Comparison of ENCODE assay signal across 21 mouse cellular contexts in the genomic region with DNA sequence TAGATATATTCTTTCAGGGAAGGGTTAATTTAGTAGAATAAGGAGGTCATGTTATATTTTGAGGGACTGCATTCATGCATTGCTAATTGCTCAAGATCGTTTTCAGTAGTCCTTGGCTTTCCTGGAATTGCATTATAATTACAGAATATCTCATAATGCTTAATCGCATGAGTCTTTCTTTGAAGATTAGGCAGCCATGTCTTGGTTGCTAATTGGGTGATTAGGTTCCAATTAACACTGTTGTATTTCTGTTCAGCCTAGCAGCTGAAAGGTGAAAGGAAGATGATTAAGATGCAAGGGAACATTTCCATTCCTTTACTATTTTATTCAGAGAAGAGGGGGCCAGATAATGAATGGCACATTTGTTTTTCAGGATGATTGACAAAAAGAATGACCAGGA.
"Had no signal": no experiment of that assay in that cellular context is flagged by ENCODE, and none has a peak within 500 bp of the region (broad histone marks: within the 10 kb centered on the region; RNA-seq: fewer than 3 reads in every experiment).

No protein-coding gene starts in this region.

- H3K9me3 ChIP-seq: limb, embryonic 12.5 days; limb, embryonic 15.5 days; megakaryocyte, embryonic 14.5 days; midbrain, embryonic 10.5 days; midbrain, embryonic 15.5 days; neural tube, embryonic 13.5 days had no signal

- ATAC-seq: liver, postnatal 0 days; midbrain, embryonic 15.5 days had no signal

- H3K4me3 ChIP-seq: limb, embryonic 12.5 days; limb, embryonic 15.5 days; megakaryocyte, embryonic 14.5 days; midbrain, embryonic 10.5 days; midbrain, embryonic 15.5 days; myocyte; neural tube, embryonic 13.5 days had no signal

- H3K9ac ChIP-seq: limb, embryonic 12.5 days; limb, embryonic 15.5 days; liver, embryonic 14.5 days; liver, postnatal 0 days; lung, embryonic 14.5 days; midbrain, embryonic 15.5 days; neural tube, embryonic 13.5 days had no signal

- H3K4me1 ChIP-seq: limb, embryonic 12.5 days; limb, embryonic 15.5 days; midbrain, embryonic 10.5 days; midbrain, embryonic 15.5 days; neural tube, embryonic 13.5 days had no signal

- H3K4me2 ChIP-seq: limb, embryonic 12.5 days; limb, embryonic 15.5 days; liver, embryonic 11.5 days; lung, embryonic 14.5 days; midbrain, embryonic 15.5 days; neural tube, embryonic 13.5 days had no signal

- H3K27me3 ChIP-seq: limb, embryonic 12.5 days; limb, embryonic 15.5 days; megakaryocyte, embryonic 14.5 days; midbrain, embryonic 15.5 days; neural tube, embryonic 13.5 days had no signal

- H3K27ac ChIP-seq: limb, embryonic 12.5 days; limb, embryonic 15.5 days; liver, embryonic 14.5 days; midbrain, embryonic 10.5 days; midbrain, embryonic 15.5 days; neural tube, embryonic 13.5 days had no signal

- DNase-seq: kidney, adult 18-20 months; kidney, adult 9 months; kidney, postnatal 14 days; kidney, postnatal 4 days; left cerebral cortex, postnatal 4 days; liver, postnatal 0 days; lung, embryonic 14.5 days; lung, postnatal 10 days; lung, postnatal 36 days; thymus, adult 18-20 months; thymus, postnatal 14 days; thymus, postnatal 4 days had no signal
